Mouse (Mus musculus) ES-Bruce4 (cell line): Measurements from ENCODE around the gene Inka1. TPM values are rescaled to one million over a fixed set of nuclear protein-coding genes. Genes with fewer than 3 reads are reported as not detected.

Source experiments
- H3K27ac ChIP-seq: 2 replicates; pipeline ENCODE4 v1.5.1; 2012; ENCODE audit warnings: low read length, inconsistent platforms; ENCODE audit not compliant: insufficient read depth
- H3K27me3 ChIP-seq: 2 replicates; pipeline ENCODE4 v1.6.1; 2012; ENCODE audit warnings: mild to moderate bottlenecking, low read length, inconsistent platforms; ENCODE audit not compliant: control insufficient read depth, poor library complexity, insufficient read depth, severe bottlenecking
- H3K36me3 ChIP-seq: 2 replicates; pipeline ENCODE4 v1.6.1; 2012; ENCODE audit warnings: inconsistent platforms, mild to moderate bottlenecking, low read length, moderate library complexity; ENCODE audit not compliant: control insufficient read depth, poor library complexity, insufficient read depth, severe bottlenecking
- H3K4me1 ChIP-seq: one replicate; pipeline ENCODE4 v1.8.1; 2011; ENCODE audit warnings: low read length; ENCODE audit not compliant: control insufficient read depth, insufficient read depth
- H3K4me3 ChIP-seq: 2 replicates; pipeline ENCODE4 v1.5.1; 2011; ENCODE audit warnings: low read depth, mild to moderate bottlenecking, low read length
- H3K9ac ChIP-seq: 2 replicates; pipeline ENCODE4 v1.6.1; 2012; ENCODE audit warnings: low read depth, mild to moderate bottlenecking, inconsistent platforms; ENCODE audit not compliant: poor library complexity, severe bottlenecking
- H3K9me3 ChIP-seq: replicated peaks from 2 replicates; pipeline ENCODE4 v1.6.1; 2012; ENCODE audit warnings: mild to moderate bottlenecking, low read length, inconsistent platforms; ENCODE audit not compliant: control insufficient read depth, poor library complexity, insufficient read depth, severe bottlenecking
- CTCF ChIP-seq: IDR thresholded peaks from one replicate; pipeline ENCODE4 v1.8.1; 2011; ENCODE audit warnings: low read depth, low read length
- EP300 ChIP-seq: IDR thresholded peaks from 2 replicates; pipeline ENCODE4 v1.6.1; 2011; ENCODE audit warnings: low read depth, low read length; ENCODE audit not compliant: insufficient read depth
- POLR2A ChIP-seq: IDR thresholded peaks from one replicate; pipeline ENCODE4 v1.8.1; 2011; ENCODE audit warnings: low read length; ENCODE audit not compliant: insufficient read depth
- polyA plus RNA-seq: library from polyadenylated mRNA; stranded (reverse); fragments of >200 nt; gene quantifications from 2 replicates; pipeline ENCODE4 v1.2.4, GENCODE M21; 2011; ENCODE audit warnings: low read depth; ENCODE audit not compliant: missing spikeins, insufficient read depth, insufficient read length

The Inka1 gene
- polyA plus RNA-seq, 1 experiment, result 1.4 TPM

GRCm38 (mm10) chr9:107955613-107956289, 29.9 kb downstream of the Inka1 start:
- Histone ChIP-seq H3K36me3 (no peaks in the 10 kb centered on the region), H3K27ac (no peak overlapping the region), H3K9me3 (no peaks in the 10 kb centered on the region), H3K4me1 (no peaks in the 10 kb centered on the region), H3K27me3 (no peaks in the 10 kb centered on the region), H3K9ac (no peak overlapping the region), H3K4me3 (no peak overlapping the region)
- no peak for TF ChIP-seq CTCF
- no peak for TF ChIP-seq POLR2A
- TF ChIP-seq EP300, result no peak

- Histone ChIP-seq H3K4me3 (peak overlapping the region; percentile 64), H3K9ac (peak overlapping the region; percentile 11; the same call in 1 of the 2 replicates), H3K27ac (no peak overlapping the region), H3K36me3 (no peaks in the 10 kb centered on the region), H3K27me3 (no peaks in the 10 kb centered on the region), H3K4me1 (no peaks in the 10 kb centered on the region), H3K9me3 (no peaks in the 10 kb centered on the region)
- TF ChIP-seq CTCF, result no peak
Measured at GRCm38 (mm10) chr9:107950460-107951355, 35.0 kb downstream of the Inka1 start.

DNA sequence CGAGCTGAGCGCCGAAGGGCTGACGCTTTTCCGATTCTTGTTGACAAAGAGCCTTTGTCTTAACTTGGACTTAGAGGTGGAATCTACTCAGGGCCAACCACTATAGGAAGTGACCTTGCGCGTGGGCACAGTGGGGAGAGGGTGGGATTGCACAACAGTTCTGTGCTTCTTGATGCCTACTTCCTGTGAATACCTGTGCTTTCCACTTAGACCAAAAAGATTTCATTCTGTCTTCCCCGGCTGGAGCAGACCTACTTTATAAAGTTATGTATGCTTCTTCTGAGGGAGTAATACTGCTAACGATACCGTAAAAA, 35.8 kb downstream of the Inka1 start, which contains the start of gene Traip:
Traip (plus strand) TSS at position 215 of the 314 bp plus-strand sequence.
- H3K9me3 ChIP-seq, result no peaks in the 10 kb centered on the region
- H3K36me3 ChIP-seq, result no peaks in the 10 kb centered on the region
- peak within 1 kb of the TSS; percentile 11; the same call in 1 of the 2 replicates for H3K9ac ChIP-seq
- H3K4me3 ChIP-seq, result peak within 1 kb of the TSS; percentile 64
- H3K4me1 ChIP-seq, result no peaks in the 10 kb centered on the region
- TF ChIP-seq POLR2A (no peak), CTCF (no peak), EP300 (no peak)
- no peaks in the 10 kb centered on the region for H3K27me3 ChIP-seq
- no peak within 1 kb of the TSS for H3K27ac ChIP-seq

GRCm38 (mm10) chr9:107949184-107949921, 36.3 kb downstream of the Inka1 start:
- no peaks in the 10 kb centered on the region for H3K27me3 ChIP-seq
- H3K4me1 ChIP-seq, result no peaks in the 10 kb centered on the region
- no peaks in the 10 kb centered on the region for H3K9me3 ChIP-seq
- no peak overlapping the region for H3K27ac ChIP-seq
- H3K9ac ChIP-seq, result no peak overlapping the region
- no peak for TF ChIP-seq CTCF
- TF ChIP-seq POLR2A, result no peak
- no peak for TF ChIP-seq EP300
- H3K4me3 ChIP-seq, result no peak overlapping the region
- H3K36me3 ChIP-seq, result no peaks in the 10 kb centered on the region

GRCm38 (mm10) chr9:107947241-107948194, 38.2 kb downstream of the Inka1 start:
- no peak overlapping the region for H3K4me3 ChIP-seq
- H3K9ac ChIP-seq, result no peak overlapping the region
- TF ChIP-seq CTCF, result no peak
- TF ChIP-seq POLR2A, result no peak
- no peak for TF ChIP-seq EP300
- H3K27me3 ChIP-seq, result no peaks in the 10 kb centered on the region
- H3K36me3 ChIP-seq, result no peaks in the 10 kb centered on the region
- H3K4me1 ChIP-seq, result no peaks in the 10 kb centered on the region
- H3K27ac ChIP-seq, result no peak overlapping the region
- H3K9me3 ChIP-seq, result no peaks in the 10 kb centered on the region
